Mouse (Mus musculus) CH12.LX (cell line): ENCODE measurements at regions not wholly inside any gene's neighbourhood (a gene's known extent, or its start where the extent isn't known, plus 50 kb on each side); places are given as distances from the start of the nearest gene placed in this dataset.

Source experiments
- DNase-seq: peaks from one replicate; pipeline ENCODE4 v3.0.0-alpha.2; 2013; ENCODE audit errors: extremely low read depth
- H3K27ac ChIP-seq: 2 replicates; pipeline ENCODE4 v1.5.1; 2012; ENCODE audit warnings: low read depth, mild to moderate bottlenecking, control low read depth, moderate library complexity; ENCODE audit not compliant: insufficient read depth
- H3K27me3 ChIP-seq: replicated peaks from 2 replicates; pipeline ENCODE3; 2012; ENCODE audit warnings: inconsistent platforms
- H3K36me3 ChIP-seq, 2 experiments: replicated peaks in 1 of 2; 2 replicates each; pipeline versions ENCODE3 to v1.6.1; 2012; ENCODE audit warnings: inconsistent platforms in 1 of 2, low read length in 1 of 2, mild to moderate bottlenecking in 1 of 2, mixed read lengths in 1 of 2, moderate library complexity in 1 of 2; ENCODE audit not compliant: control insufficient read depth in 1 of 2, insufficient read depth in 1 of 2
- H3K4me1 ChIP-seq, 2 experiments: 2 replicates each; pipeline ENCODE4 v1.6.1; 2012; ENCODE audit warnings: inconsistent platforms in 1 of 2, moderate library complexity in 1 of 2; ENCODE audit not compliant: insufficient read depth in 2 of 2, control insufficient read depth in 1 of 2
- H3K4me2 ChIP-seq: 2 replicates; pipeline ENCODE4 v1.6.1; 2012; ENCODE audit warnings: low read depth, mild to moderate bottlenecking, control low read depth; ENCODE audit not compliant: poor library complexity, insufficient read depth, severe bottlenecking
- H3K4me3 ChIP-seq, 3 experiments: fragments of 150-350 bp in 1 of 3; sonication (generic) in 1 of 3; replicated peaks in 1 of 3; 2 replicates each; pipeline versions ENCODE3 to v1.5.1; 2011 to 2012; ENCODE audit warnings: low read depth in 2 of 3, low read length in 2 of 3, mild to moderate bottlenecking in 2 of 3, moderate library complexity in 2 of 3, control low read depth in 1 of 3, improper control_type of control experiment in 1 of 3, inconsistent platforms in 1 of 3, mixed read lengths in 1 of 3; ENCODE audit not compliant: poor library complexity in 1 of 3
- H3K79me2 ChIP-seq: replicated peaks from 2 replicates; pipeline ENCODE4 v1.6.1; 2012; ENCODE audit warnings: mild to moderate bottlenecking, moderate library complexity; ENCODE audit not compliant: control insufficient read depth, poor library complexity, insufficient read depth, severe bottlenecking; ENCODE audit errors: extremely low read depth
- H3K9ac ChIP-seq: 2 replicates; pipeline ENCODE4 v1.6.1; 2012; ENCODE audit warnings: low read depth, mild to moderate bottlenecking, control low read depth, moderate library complexity; ENCODE audit not compliant: insufficient read depth
- H3K9me3 ChIP-seq: replicated peaks from 2 replicates; pipeline ENCODE3; 2012; ENCODE audit warnings: low read length, inconsistent platforms, mixed read lengths
- BHLHE40 ChIP-seq: IDR thresholded peaks from 2 replicates; pipeline ENCODE4 v1.6.1; 2011; ENCODE audit warnings: mild to moderate bottlenecking, low read depth, low read length, improper control_type of control experiment
- CHD2 ChIP-seq: IDR thresholded peaks from 2 replicates; pipeline ENCODE4 v1.6.1; 2011; ENCODE audit warnings: low read length, improper control_type of control experiment
- ELF1 ChIP-seq: IDR thresholded peaks from 2 replicates; pipeline ENCODE4 v1.6.1; 2014; ENCODE audit warnings: low read depth, mild to moderate bottlenecking, inconsistent platforms, low read length, improper control_type of control experiment
- EP300 ChIP-seq: IDR thresholded peaks from 2 replicates; pipeline ENCODE4 v1.6.1; 2011; ENCODE audit warnings: low read length, improper control_type of control experiment
- GABPA ChIP-seq: IDR thresholded peaks from 2 replicates; pipeline ENCODE4 v1.6.1; 2012; ENCODE audit warnings: low read depth, low read length, improper control_type of control experiment, inconsistent platforms; ENCODE audit not compliant: insufficient replicate concordance
- HCFC1 ChIP-seq: IDR thresholded peaks from 2 replicates; pipeline ENCODE4 v1.6.1; 2012; ENCODE audit warnings: low read depth, mild to moderate bottlenecking, inconsistent platforms, low read length, improper control_type of control experiment
- JUN ChIP-seq: IDR thresholded peaks from 2 replicates; pipeline ENCODE4 v1.6.1; 2011; ENCODE audit warnings: low read depth, mild to moderate bottlenecking, low read length, improper control_type of control experiment, moderate library complexity; ENCODE audit not compliant: insufficient read depth
- JUND ChIP-seq: conservative IDR thresholded peaks from 2 replicates; pipeline ENCODE4 v1.6.1; 2011; ENCODE audit warnings: low read depth, low read length, improper control_type of control experiment
- KAT2A ChIP-seq: IDR thresholded peaks from 2 replicates; pipeline ENCODE4 v1.6.1; 2012; ENCODE audit warnings: low read length, improper control_type of control experiment, inconsistent platforms; ENCODE audit not compliant: insufficient replicate concordance
- MAFK ChIP-seq: IDR thresholded peaks from 2 replicates; pipeline ENCODE4 v1.6.1; 2011; ENCODE audit warnings: low read length, improper control_type of control experiment; ENCODE audit not compliant: insufficient replicate concordance
- MAX ChIP-seq: IDR thresholded peaks from 2 replicates; pipeline ENCODE4 v1.6.1; 2011; ENCODE audit warnings: low read length, improper control_type of control experiment
- MXI1 ChIP-seq: IDR thresholded peaks from 2 replicates; pipeline ENCODE4 v1.6.1; 2011; ENCODE audit warnings: mild to moderate bottlenecking, low read depth, low read length, improper control_type of control experiment
- MYC ChIP-seq: IDR thresholded peaks from 2 replicates; pipeline ENCODE4 v1.6.1; 2011; ENCODE audit warnings: low read depth, mild to moderate bottlenecking, improper control_type of control experiment, low read length
- NELFE ChIP-seq: IDR thresholded peaks from 2 replicates; pipeline ENCODE4 v1.6.1; 2011; ENCODE audit warnings: low read depth, low read length, improper control_type of control experiment
- NRF1 ChIP-seq: IDR thresholded peaks from 2 replicates; pipeline ENCODE4 v1.6.1; 2014; ENCODE audit warnings: low read depth, mild to moderate bottlenecking, inconsistent platforms, low read length, improper control_type of control experiment, moderate library complexity
- PAX5 ChIP-seq: IDR thresholded peaks from 2 replicates; pipeline ENCODE4 v1.6.1; 2012; ENCODE audit warnings: low read length, inconsistent platforms, mixed read lengths
- POLR2A ChIP-seq: IDR thresholded peaks from 2 replicates; pipeline ENCODE4 v1.6.1; 2011; ENCODE audit warnings: low read depth, mild to moderate bottlenecking, improper control_type of control experiment, low read length
- POLR2AphosphoS2 ChIP-seq: IDR thresholded peaks from 2 replicates; pipeline ENCODE4 v1.6.1; 2011; ENCODE audit warnings: low read depth, low read length, improper control_type of control experiment
- SIN3A ChIP-seq: IDR thresholded peaks from 2 replicates; pipeline ENCODE4 v1.6.1; 2012; ENCODE audit warnings: low read length, improper control_type of control experiment, inconsistent platforms
- TBP ChIP-seq: conservative IDR thresholded peaks from 2 replicates; pipeline ENCODE4 v1.6.1; 2011; ENCODE audit warnings: low read depth, low read length, improper control_type of control experiment
- USF2 ChIP-seq: conservative IDR thresholded peaks from 2 replicates; pipeline ENCODE4 v1.6.1; 2011; ENCODE audit warnings: low read depth, low read length, improper control_type of control experiment
- ZMIZ1 ChIP-seq: IDR thresholded peaks from 2 replicates; pipeline ENCODE4 v1.6.1; 2012; ENCODE audit warnings: low read depth, mild to moderate bottlenecking, inconsistent platforms, low read length, improper control_type of control experiment
- dilution Hi-C: fragments of 300-500 bp; cut with MboI; formaldehyde crosslinking; loops from 2 replicates; pipeline ENCODE4 v1.14.3; 2020; ENCODE audit warnings: low sequenced_read_pairs; ENCODE audit not compliant: extremely low pct_unique_long_range_greater_than_20kb, extremely low pct_ligation_motif_present
- in situ Hi-C: fragments of 300-500 bp; cut with MboI; formaldehyde crosslinking; loops from 3 replicates; pipeline ENCODE4 v1.14.3; 2019; ENCODE audit warnings: low sequenced_read_pairs, low pct_ligation_motif_present, low pct_unique_long_range_greater_than_20kb, mixed read lengths

GRCm38 (mm10) chr1:83870853-83871567, 463.0 kb upstream of the Sphkap start:
- TF ChIP-seq MXI1 (no peak), ZMIZ1 (no peak), USF2 (no peak), MYC (no peak), JUN (no peak)
- TF ChIP-seq, all 38 proteins: peak for 0
- Histone ChIP-seq H3K9ac (no peak overlapping the region), H3K4me3 (no peak overlapping the region), H3K79me2 (no peaks in the 10 kb centered on the region), H3K4me2 (no peak overlapping the region), H3K36me3 (no peaks in the 10 kb centered on the region), H3K9me3 (no peaks in the 10 kb centered on the region), H3K27me3 (no peaks in the 10 kb centered on the region), H3K4me1 (no peaks in the 10 kb centered on the region; a peak in 1 of 4 replicates), H3K27ac (no peak overlapping the region)
- DNase-seq = no peak
- in situ Hi-C loops (no loop called here), dilution Hi-C loops (no loop called here)

DNA sequence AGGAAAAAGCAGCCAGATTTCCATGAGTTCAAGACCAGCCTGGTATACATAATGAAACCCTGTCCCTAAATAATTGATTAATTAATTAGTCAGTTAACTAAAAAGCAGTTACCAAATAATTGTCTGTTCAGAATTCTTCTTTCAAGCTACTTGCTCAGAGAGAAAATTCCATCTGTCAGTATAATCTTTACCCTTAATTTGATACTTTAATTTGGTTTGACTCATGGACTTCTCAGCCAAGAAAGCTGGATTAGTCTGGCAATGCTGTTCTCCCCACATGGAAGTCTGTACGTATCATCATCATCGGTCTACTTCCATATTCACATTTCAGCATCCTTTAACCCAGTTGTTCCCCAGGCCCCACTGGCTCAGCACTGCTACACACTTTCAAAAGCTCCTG, 461.0 kb upstream of the Sphkap start:
- Histone ChIP-seq H3K9ac (no peak overlapping the region), H3K4me3 (no peak overlapping the region), H3K27ac (no peak overlapping the region), H3K36me3 (no peaks in the 10 kb centered on the region), H3K27me3 (no peaks in the 10 kb centered on the region), H3K9me3 (no peaks in the 10 kb centered on the region), H3K4me2 (no peak overlapping the region), H3K79me2 (no peaks in the 10 kb centered on the region), H3K4me1 (no peaks in the 10 kb centered on the region; a peak in 1 of 4 replicates)
- DNase-seq = no peak
- in situ Hi-C loops = no loop called here
- TF ChIP-seq HCFC1 = no peak
- no peak for TF ChIP-seq PAX5
- TF ChIP-seq BHLHE40 = no peak
- no peak for TF ChIP-seq NELFE
- TF ChIP-seq MAX = no peak
- no peak for TF ChIP-seq ELF1
- no peak for TF ChIP-seq NRF1
- no peak for TF ChIP-seq MAFK
- TF ChIP-seq JUND = no peak
- no peak for TF ChIP-seq POLR2AphosphoS2
- no peak for TF ChIP-seq EP300
- no peak for TF ChIP-seq KAT2A
- no peak for TF ChIP-seq MXI1
- no peak for TF ChIP-seq CHD2
- TF ChIP-seq POLR2A = no peak
- no peak for TF ChIP-seq GABPA
- no peak for TF ChIP-seq SIN3A
- no peak for TF ChIP-seq TBP
- TF ChIP-seq USF2 = no peak
- dilution Hi-C loops = no loop called here
